Mouse (Mus musculus): Measurements from ENCODE around the gene Shisa9.

Shisa9 gene

GRCm38 (mm10) chr16:12201216-12201615, 217.3 kb downstream of the Shisa9 start:
- no peak for DNase-seq (ENCODE audit: low spot score)

- DNase-seq (ENCODE audit: low spot score) = no peak
These were observed 218.2 kb downstream of the Shisa9 start for GRCm38 (mm10) chr16:12202151-12202550.

- DNase-seq (ENCODE audit: low spot score) = no peak
These were observed 219.1 kb downstream of the Shisa9 start for GRCm38 (mm10) chr16:12203055-12203454.

GRCm38 (mm10) chr16:12204423-12204822, 220.5 kb downstream of the Shisa9 start:
- DNase-seq (ENCODE audit: low spot score) = no peak

- DNase-seq (ENCODE audit: low spot score) = no peak
These were observed 222.6 kb downstream of the Shisa9 start for GRCm38 (mm10) chr16:12206421-12206950.

- no peak for DNase-seq (ENCODE audit: low spot score)
These were observed 223.0 kb downstream of the Shisa9 start for GRCm38 (mm10) chr16:12206951-12207350.

- no peak for DNase-seq (ENCODE audit: low spot score)
These were observed 225.4 kb downstream of the Shisa9 start for GRCm38 (mm10) chr16:12209355-12209754.

- DNase-seq (ENCODE audit: low spot score) = no peak
These were observed 225.9 kb downstream of the Shisa9 start for GRCm38 (mm10) chr16:12209819-12210218.

- no peak for DNase-seq (ENCODE audit: low spot score)
These were observed 230.1 kb downstream of the Shisa9 start for GRCm38 (mm10) chr16:12214018-12214417.

- DNase-seq (ENCODE audit: low spot score) = no peak
These were observed 233.6 kb downstream of the Shisa9 start for GRCm38 (mm10) chr16:12217289-12218150.

- no peak for DNase-seq (ENCODE audit: low spot score)
These were observed 234.2 kb downstream of the Shisa9 start for GRCm38 (mm10) chr16:12218151-12218532.

- no peak for DNase-seq (ENCODE audit: low spot score)
These were observed 235.9 kb downstream of the Shisa9 start for GRCm38 (mm10) chr16:12219821-12220220.

GRCm38 (mm10) chr16:12223537-12223936, 239.6 kb downstream of the Shisa9 start:
- no peak for DNase-seq (ENCODE audit: low spot score)

GRCm38 (mm10) chr16:12226937-12227336, 243.0 kb downstream of the Shisa9 start:
- no peak for DNase-seq (ENCODE audit: low spot score)

- no peak for DNase-seq (ENCODE audit: low spot score)
These were observed 249.4 kb downstream of the Shisa9 start for GRCm38 (mm10) chr16:12233288-12233687.

GRCm38 (mm10) chr16:12234289-12234688, 250.4 kb downstream of the Shisa9 start:
- DNase-seq (ENCODE audit: low spot score) = no peak

GRCm38 (mm10) chr16:12238611-12239010, 254.7 kb downstream of the Shisa9 start:
- no peak for DNase-seq (ENCODE audit: low spot score)

GRCm38 (mm10) chr16:12259361-12259760, 275.4 kb downstream of the Shisa9 start:
- DNase-seq (ENCODE audit: low spot score) = no peak

GRCm38 (mm10) chr16:12265828-12266227, 281.9 kb downstream of the Shisa9 start:
- DNase-seq (ENCODE audit: low spot score) = no peak

- DNase-seq (ENCODE audit: low spot score) = no peak
These were observed 316.6 kb downstream of the Shisa9 start for GRCm38 (mm10) chr16:12300523-12300922.

- no peak for DNase-seq (ENCODE audit: low spot score)
These were observed 319.5 kb downstream of the Shisa9 start for GRCm38 (mm10) chr16:12303420-12303819.

- DNase-seq (ENCODE audit: low spot score) = no peak
These were observed 323.5 kb downstream of the Shisa9 start for GRCm38 (mm10) chr16:12307318-12307965.

GRCm38 (mm10) chr16:12309826-12310225, 325.9 kb downstream of the Shisa9 start:
- no peak for DNase-seq (ENCODE audit: low spot score)

All from spleen, adult 12 weeks (tissue).